Mouse (Mus musculus): ENCODE measurements around the gene Arg2. TPM values are rescaled to one million over a fixed set of nuclear protein-coding genes. Genes with fewer than 3 reads are reported as not detected.
"Not testable (repeated sequence)": the region's sequence is repeated elsewhere in the genome, so short reads cannot be mapped to it uniquely, and the experiment has no call there.

Arg2 gene
- polyA plus RNA-seq, 1 experiment from 2014 or later: 20.4 TPM

- TF ChIP-seq CTCF (IDR thresholded peaks at IDR 0.05): no peak
- in situ Hi-C loops (cut with MboI; ENCODE audit: low pct_unique_long_range_greater_than_20kb): no loop called here
- ATAC-seq: no peak
- no peaks in the 10 kb centered on the region for H3K27me3 ChIP-seq
- CTCF ChIA-PET: no interaction called here
- POLR2A ChIA-PET: no interaction called here
- no peak for DNase-seq (ENCODE audit: low read depth, low spot score)
Observed at GRCm38 (mm10) chr12:79169173-79169572, 38.6 kb downstream of the Arg2 start.

- POLR2A ChIA-PET: interaction anchor here (0.6 to 1.2 kb wide), 2 partner anchors 25 to 62 kb away, joined by 3 read pairs; no protein-coding TSS in a partner anchor
- no peak for DNase-seq (ENCODE audit: low read depth, low spot score)
- CTCF ChIA-PET: interaction anchor here (1.2 to 1.4 kb wide), 2 partner anchors 35 to 252 kb away, joined by 3 to 4 read pairs; no protein-coding TSS in a partner anchor
- no peak for ATAC-seq
- in situ Hi-C loops (cut with MboI; ENCODE audit: low pct_unique_long_range_greater_than_20kb): no loop called here
- TF ChIP-seq CTCF (IDR thresholded peaks at IDR 0.05): no peak
- no peaks in the 10 kb centered on the region for H3K27me3 ChIP-seq
Observed at GRCm38 (mm10) chr12:79170421-79170820, 39.8 kb downstream of the Arg2 start.

- ChIA-PET CTCF (interaction anchor here (1.2 to 2.1 kb wide), 3 partner anchors 16 to 253 kb away, joined by 3 to 4 read pairs (median 4); no protein-coding TSS in a partner anchor), POLR2A (interaction anchor here (0.6 to 1.2 kb wide), 2 partner anchors 22 to 26 kb away, joined by 3 to 5 read pairs; no protein-coding TSS in a partner anchor)
- in situ Hi-C loops (cut with MboI; ENCODE audit: low pct_unique_long_range_greater_than_20kb): no loop called here
- H3K27me3 ChIP-seq: no peaks in the 10 kb centered on the region
- ATAC-seq (no peak), DNase-seq (ENCODE audit: low read depth, low spot score) (no peak)
- TF ChIP-seq CTCF (IDR thresholded peaks at IDR 0.05): no peak
Observed at GRCm38 (mm10) chr12:79171269-79171995, 40.9 kb downstream of the Arg2 start.

- peak; percentile 96 for ATAC-seq
- H3K27me3 ChIP-seq: no peaks in the 10 kb centered on the region
- POLR2A ChIA-PET: interaction anchor here (0.6 kb wide), 1 partner anchor 21 kb away, joined by 5 read pairs; no protein-coding TSS in a partner anchor
Observed at GRCm38 (mm10) chr12:79172019-79172941, 41.7 kb downstream of the Arg2 start, which contains the start of gene Vti1b. Gene Vti1b (minus strand): TSS chr12:79172667.

GRCm38 (mm10) chr12:79173721-79174120 lies 43.1 kb downstream of the Arg2 start:
- ATAC-seq: no peak
- in situ Hi-C loops (cut with MboI; ENCODE audit: low pct_unique_long_range_greater_than_20kb): no loop called here

More at GRCm38 (mm10) chr12:79172019-79172941, 41.7 kb downstream of the Arg2 start, which contains the start of gene Vti1b:
- CTCF ChIA-PET: interaction anchor here (2.1 kb wide), 1 partner anchor 15 kb away, joined by 4 read pairs; no protein-coding TSS in a partner anchor
- DNase-seq (ENCODE audit: low read depth, low spot score): no peak
- peak; percentile 92 for TF ChIP-seq CTCF (IDR thresholded peaks at IDR 0.05)
- in situ Hi-C loops (cut with MboI; ENCODE audit: low pct_unique_long_range_greater_than_20kb): no loop called here

GRCm38 (mm10) chr12:79175998-79176397 lies 45.4 kb downstream of the Arg2 start:
- ATAC-seq: no peak
- no peak for TF ChIP-seq CTCF (IDR thresholded peaks at IDR 0.05)
- CTCF ChIA-PET: interaction anchor here (1.7 kb wide), 1 partner anchor 14 kb away, joined by 4 read pairs; no protein-coding TSS in a partner anchor
- no peak for DNase-seq (ENCODE audit: low read depth, low spot score)
- no peaks in the 10 kb centered on the region for H3K27me3 ChIP-seq
- POLR2A ChIA-PET: no interaction called here
- in situ Hi-C loops (cut with MboI; ENCODE audit: low pct_unique_long_range_greater_than_20kb): loop anchor here (25.0 kb wide), 1 partner anchor 961 kb away; no protein-coding TSS in a partner anchor

More at GRCm38 (mm10) chr12:79173721-79174120, 43.1 kb downstream of the Arg2 start:
- ChIA-PET CTCF (no interaction called here), POLR2A (no interaction called here)
- H3K27me3 ChIP-seq: no peaks in the 10 kb centered on the region
- peak; percentile 15 for TF ChIP-seq CTCF (IDR thresholded peaks at IDR 0.05)
- no peak for DNase-seq (ENCODE audit: low read depth, low spot score)

- POLR2A ChIA-PET, CTCF ChIA-PET: not testable (repeated sequence)
Observed at GRCm38 (mm10) chr12:79185160-79185559, 54.6 kb downstream of the Arg2 start.

GRCm38 (mm10) chr12:79190931-79191673 lies 60.5 kb downstream of the Arg2 start:
- in situ Hi-C loops (cut with MboI; ENCODE audit: low pct_unique_long_range_greater_than_20kb): loop anchor here (5.0 to 25.0 kb wide), 2 partner anchors 76 to 946 kb away; no protein-coding TSS in a partner anchor
- ChIA-PET POLR2A (no interaction called here), CTCF (interaction anchor here (1.5 kb wide), 1 partner anchor 15 kb away, joined by 4 read pairs; no protein-coding TSS in a partner anchor)
- DNase-seq (ENCODE audit: low read depth, low spot score) (no peak), ATAC-seq (peak; percentile 89)
- no peaks in the 10 kb centered on the region for H3K27me3 ChIP-seq
- TF ChIP-seq CTCF (IDR thresholded peaks at IDR 0.05): peak; percentile 27

More at GRCm38 (mm10) chr12:79185160-79185559, 54.6 kb downstream of the Arg2 start:
- not testable (repeated sequence) for H3K27me3 ChIP-seq; DNase-seq (ENCODE audit: low read depth, low spot score); ATAC-seq
- in situ Hi-C loops (cut with MboI; ENCODE audit: low pct_unique_long_range_greater_than_20kb): loop anchor here (25.0 kb wide), 1 partner anchor 952 kb away; no protein-coding TSS in a partner anchor

GRCm38 (mm10) chr12:79191701-79192100 lies 61.1 kb downstream of the Arg2 start:
- no peaks in the 10 kb centered on the region for H3K27me3 ChIP-seq
- POLR2A ChIA-PET: no interaction called here
- in situ Hi-C loops (cut with MboI; ENCODE audit: low pct_unique_long_range_greater_than_20kb): loop anchor here (5.0 to 25.0 kb wide), 2 partner anchors 76 to 946 kb away; no protein-coding TSS in a partner anchor
- peak; percentile 89 for ATAC-seq
- peak; percentile 58 for TF ChIP-seq CTCF (IDR thresholded peaks at IDR 0.05)
- CTCF ChIA-PET: no interaction called here
- no peak for DNase-seq (ENCODE audit: low read depth, low spot score)
